Mouse (Mus musculus): ENCODE measurements around the gene Atg9b.

Gene Atg9b

DNA sequence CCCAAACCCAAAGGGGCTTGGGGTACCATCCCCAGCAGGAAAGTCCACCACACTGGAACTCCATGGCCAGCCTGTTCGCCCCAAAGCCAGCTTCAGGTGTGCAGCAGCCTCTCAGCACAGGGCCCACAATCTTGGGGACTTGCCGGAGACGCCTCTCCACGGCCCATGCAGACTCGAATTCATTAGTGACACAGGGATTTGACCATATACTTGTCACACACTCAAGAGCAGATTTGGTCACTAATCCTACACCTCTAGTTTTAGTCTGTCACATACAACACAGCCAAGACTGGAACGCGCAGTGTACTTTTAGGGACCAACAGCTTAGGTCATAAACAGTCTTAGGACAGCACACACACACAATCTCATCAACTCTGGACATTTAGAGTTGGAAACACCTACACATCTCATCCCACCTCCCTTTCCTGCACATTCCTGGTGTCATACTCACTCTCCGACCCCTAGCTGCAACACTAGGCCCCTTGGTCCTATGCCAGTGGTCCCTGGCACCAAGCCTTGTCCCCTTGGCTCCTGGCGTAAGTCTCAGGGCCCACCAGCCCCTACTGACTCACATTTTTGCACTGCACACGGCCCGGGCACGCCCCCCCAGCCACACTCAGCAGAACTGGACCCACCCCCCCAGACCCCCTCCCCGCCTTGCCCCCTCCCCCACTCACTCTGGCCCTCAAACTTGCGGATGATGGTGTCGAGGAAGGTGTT, 41.3 kb downstream of the Atg9b start:
- DNase-seq (ENCODE audit: low spot score in 2 of 2) = no peak

DNA sequence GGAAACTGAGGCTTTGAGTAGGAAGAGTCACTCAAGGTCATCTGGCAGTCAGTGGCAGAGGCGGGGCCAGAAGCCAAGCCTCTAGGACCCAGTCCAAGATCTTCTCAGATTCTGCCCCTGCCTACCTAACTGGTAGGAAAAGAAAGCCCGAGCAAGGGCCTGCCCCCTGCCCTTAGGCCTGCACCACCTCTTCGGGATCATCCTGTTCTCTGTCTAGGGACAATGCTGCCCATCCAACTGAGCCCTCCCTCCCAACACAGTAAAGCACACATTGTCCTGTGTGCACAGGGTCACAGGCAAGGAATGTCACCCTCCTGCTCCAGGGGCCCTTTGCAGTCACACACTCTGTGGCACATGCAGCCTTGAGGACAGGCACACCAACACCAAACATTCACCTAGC, 41.9 kb downstream of the Atg9b start:
- no peak for DNase-seq (ENCODE audit: low spot score in 2 of 2)

DNA sequence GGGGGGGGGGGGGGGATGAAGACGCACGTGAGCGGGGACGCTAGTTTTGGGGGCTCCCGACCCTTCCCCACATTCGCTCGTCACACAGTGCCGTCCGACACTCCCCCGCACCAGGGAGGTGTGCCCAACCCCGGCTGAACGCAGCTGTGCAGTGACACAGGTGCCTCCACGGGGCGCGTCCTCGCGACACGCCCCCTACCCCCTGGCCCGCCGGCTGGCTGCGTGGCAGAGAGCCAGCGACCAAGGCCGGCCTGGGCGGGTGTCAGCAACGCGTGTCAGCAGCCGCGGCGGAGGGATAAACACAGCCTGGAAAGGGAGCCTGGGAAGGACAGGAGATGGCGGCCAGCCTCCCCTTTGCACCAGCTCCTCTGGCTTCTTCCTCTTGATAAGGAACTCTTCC, 43.4 kb downstream of the Atg9b start:
- DNase-seq (ENCODE audit: low spot score in 2 of 2) = peak; percentile 67 to 68

DNA sequence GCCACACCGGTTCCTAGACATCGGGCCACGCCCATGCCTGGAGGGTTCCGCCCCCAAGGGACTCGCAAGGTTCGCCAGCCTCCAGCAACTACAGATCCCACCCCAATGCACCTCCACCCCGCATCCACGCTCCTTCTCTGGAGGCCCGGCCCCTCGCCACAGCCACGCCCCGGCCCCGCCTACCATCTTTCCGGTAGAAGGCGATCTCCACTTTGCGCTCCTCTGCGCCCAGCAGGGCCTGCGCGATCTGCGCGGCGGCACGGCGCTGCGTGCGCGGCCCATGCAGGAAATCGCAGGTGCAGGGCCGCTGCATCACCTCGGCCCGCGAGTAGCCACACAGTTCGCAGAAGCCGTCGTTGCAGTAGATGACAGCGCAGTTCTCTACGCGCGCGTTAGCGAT, 43.8 kb downstream of the Atg9b start:
- DNase-seq (ENCODE audit: low spot score in 2 of 2) = peak; percentile 96 to 97

DNA sequence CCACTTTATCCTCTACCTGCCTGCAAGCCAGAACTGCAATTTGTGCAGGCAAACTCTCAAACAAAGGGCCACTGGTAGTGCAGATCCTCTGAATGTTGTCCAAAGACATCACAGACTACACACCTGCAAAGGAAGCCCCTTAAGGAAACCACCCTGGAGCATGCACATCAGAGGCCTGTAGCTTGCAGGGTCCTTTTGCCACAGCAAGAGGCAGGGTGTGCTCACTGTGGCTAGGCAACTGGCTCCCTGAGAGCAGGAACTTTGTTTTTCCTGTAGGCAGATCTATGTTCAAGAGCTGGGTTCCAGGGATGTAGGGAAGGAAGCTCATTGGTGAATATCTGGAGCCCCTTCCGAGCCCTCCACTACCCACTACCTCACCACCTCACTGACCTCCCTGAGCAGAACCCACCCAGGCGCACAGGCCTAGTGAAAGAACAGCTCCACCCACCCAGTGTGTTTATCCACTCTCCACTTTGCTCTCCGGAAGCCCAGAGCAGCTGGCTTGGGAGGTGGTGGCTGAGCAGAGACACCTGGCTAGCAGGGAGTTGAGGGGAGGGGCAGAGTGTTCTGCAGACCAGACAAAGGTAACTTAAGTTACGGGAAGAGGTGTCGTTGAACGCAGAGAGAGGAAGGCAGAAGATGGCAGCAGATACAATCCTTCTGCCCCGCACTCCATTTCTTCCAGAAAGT, 44.6 kb downstream of the Atg9b start:
- DNase-seq (ENCODE audit: low spot score in 2 of 2) = peak; percentile 53 to 63

- no peak for DNase-seq (ENCODE audit: low spot score in 2 of 2)
Measured at GRCm38 (mm10) chr5:24346313-24346712, 45.6 kb downstream of the Atg9b start.

- DNase-seq (ENCODE audit: low spot score in 2 of 2) = peak; percentile 88 to 91
Measured at GRCm38 (mm10) chr5:24344477-24345051, 47.4 kb downstream of the Atg9b start.

- DNase-seq (ENCODE audit: low spot score in 2 of 2) = peak; percentile 59 to 72
Measured at GRCm38 (mm10) chr5:24343977-24344436, 47.9 kb downstream of the Atg9b start.

GRCm38 (mm10) chr5:24343379-24343778, 48.6 kb downstream of the Atg9b start:
- DNase-seq (ENCODE audit: low spot score in 2 of 2) = no peak

DNA sequence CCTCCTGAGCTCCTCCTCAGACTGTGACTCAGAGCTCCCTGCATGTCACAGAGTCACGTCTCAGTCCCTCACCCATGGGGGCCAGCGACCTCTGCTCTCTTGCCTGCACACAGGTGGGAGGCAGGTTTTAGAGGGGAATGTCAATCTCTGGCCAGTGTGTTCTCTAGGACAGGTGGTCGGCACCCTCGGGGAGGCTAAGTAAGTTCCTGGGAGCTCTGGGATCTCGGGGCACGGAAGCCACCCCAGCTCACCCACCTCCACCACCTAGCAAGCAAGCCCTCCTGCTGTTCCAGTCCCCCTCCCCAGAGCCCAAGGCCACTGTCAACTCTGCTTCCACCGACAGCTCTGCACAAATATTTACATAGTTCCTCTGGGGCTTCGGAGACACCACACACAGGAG, 49.0 kb downstream of the Atg9b start:
- DNase-seq (ENCODE audit: low spot score in 2 of 2) = no peak

DNA sequence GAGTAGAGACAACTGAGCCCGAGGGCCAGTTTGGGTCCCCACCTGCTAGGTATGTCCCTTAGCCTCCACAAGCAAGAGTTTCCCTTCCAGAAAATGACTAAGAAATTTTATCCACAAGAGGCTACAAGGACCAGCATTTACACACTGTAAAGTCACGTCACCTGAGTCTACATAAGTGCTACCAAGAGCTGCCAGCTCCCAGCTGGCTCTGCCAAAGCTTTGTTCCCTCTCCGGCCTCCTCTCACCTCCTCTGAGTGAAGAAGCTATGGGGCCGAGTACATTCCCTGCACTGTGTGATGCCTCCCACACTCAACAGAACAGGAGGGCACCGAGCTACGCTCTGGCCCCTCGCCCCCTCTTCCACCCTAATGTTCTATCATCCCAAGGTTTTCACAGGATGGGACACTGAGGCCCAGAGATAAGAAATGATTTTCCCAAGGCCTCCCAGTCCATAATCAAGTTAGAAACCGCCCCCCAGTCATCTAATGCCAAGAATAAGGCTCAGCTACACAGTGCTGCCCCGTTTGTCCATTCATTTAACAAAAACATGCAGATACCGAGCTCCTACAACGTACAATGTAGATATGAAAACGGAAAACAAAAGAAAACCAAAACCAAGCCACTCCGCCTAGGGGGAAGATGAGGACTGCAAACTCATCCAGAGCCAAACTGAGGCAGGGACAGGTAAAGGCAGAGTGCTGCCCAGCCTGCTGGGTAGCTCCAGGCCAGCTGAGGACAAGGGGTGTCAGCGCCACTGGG, 49.6 kb downstream of the Atg9b start:
- DNase-seq (ENCODE audit: low spot score in 2 of 2) = no peak

DNA sequence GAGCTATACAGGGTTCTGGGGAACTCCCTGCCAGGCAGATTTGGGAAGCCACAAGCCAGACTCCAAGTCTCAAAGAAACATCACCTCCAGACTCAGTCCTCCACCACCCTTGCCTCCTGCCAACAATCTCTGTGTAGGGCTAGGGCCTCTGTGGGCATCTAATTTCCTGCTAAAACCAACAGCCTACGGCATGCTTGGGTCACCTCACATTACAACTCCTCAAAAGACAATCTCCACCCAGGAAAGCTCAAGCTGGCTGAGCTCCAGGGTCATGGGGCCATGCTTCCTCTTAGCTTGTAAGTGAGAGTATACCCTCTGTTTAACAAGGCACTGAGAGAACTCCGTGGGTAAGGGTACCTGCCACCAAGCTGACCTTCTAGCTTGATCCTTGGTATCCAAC, 54.1 kb downstream of the Atg9b start:
- DNase-seq (ENCODE audit: low spot score in 2 of 2) = no peak

GRCm38 (mm10) chr5:24337366-24337765, 54.6 kb downstream of the Atg9b start:
- no peak for DNase-seq (ENCODE audit: low spot score in 2 of 2)

GRCm38 (mm10) chr5:24335888-24336511, 55.9 kb downstream of the Atg9b start:
- peak; percentile 25 to 52 for DNase-seq (ENCODE audit: low spot score in 2 of 2)

- DNase-seq (ENCODE audit: low spot score in 2 of 2) = no peak
Measured at GRCm38 (mm10) chr5:24334749-24335148, 57.2 kb downstream of the Atg9b start.

Data from thymus, postnatal 10 days (tissue).